Mouse (Mus musculus) right cerebral cortex, postnatal 4 days (tissue): ENCODE measurements around the gene Tmem110.

Experiments used
- DNase-seq: peaks from one replicate; pipeline ENCODE4 v3.0.0-alpha.2; 2022

Tmem110 gene

DNA sequence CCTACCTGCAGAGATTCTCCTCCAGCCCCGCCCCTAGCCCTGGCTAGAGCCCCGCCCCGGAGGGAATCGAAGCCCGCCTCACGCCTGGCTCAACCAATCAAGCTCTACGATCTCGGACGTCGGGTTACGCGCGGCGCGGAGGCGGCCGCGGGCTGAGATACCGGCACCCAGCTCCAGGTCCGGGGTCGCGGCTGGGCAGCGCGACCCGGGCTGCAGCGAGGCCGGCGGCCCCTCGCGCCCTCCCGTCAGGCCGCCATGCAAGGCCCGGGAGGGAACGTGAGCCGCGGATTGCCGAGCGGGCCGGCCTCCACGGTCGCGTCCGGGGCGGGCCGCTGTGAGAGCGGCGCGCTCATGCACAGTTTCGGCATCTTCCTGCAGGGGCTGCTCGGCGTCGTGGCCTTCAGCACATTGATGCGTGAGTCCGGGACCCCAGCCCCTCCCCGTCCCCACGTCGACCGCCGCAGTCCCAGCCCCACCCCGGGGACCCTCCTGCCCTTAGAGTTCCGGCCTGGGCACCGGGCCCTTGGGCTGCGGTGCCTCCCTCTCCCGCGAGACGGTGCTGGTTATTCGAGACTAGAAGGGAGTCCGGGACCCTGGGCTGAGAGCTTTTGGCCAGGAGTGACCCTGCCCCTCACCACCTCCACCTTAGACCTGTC, at the start of gene Tmem110:
TSS of gene Tmem110 (plus strand) at position 115 of the 656 bp plus-strand sequence.
- peak; percentile 80 for DNase-seq

DNA sequence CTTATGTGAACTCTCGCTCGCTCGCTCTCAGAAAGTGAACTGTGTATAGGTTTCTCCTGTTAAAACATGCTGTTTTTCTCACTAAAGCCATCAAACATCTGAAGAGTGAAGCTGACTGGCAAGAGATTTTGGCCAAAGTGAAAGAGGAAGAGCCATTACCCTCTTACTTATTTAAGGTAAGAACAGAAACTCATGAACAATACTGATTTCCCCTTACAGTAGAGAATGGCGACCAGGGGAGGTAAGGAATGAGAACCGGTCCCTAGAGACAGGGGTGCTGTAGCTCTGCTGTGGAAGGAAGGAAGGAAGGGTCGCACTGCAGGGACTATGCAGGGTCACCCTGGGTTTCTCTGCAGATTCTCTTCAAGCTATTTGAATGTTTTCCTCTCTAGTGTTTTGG, 40.8 kb upstream of the Tmem110 start:
- DNase-seq = no peak

DNA sequence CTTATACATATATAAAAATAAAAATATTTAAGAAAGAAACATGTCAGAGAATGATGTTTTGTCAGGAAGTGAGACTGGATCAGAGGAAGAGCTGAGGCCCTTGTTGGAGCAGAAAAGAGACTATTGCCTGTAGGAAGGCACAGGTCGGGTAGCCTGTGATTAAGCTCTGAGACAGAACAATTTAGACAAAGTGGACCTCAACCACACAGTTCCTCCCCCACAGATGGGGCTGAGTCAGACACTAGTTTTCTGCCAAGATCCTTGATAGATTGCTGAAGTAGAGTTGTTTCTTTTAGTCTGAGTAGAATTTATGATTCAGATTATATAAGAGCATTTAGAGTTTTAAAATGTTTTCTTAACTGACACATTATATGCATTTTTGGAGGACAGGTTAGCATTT, 35.9 kb upstream of the Tmem110 start:
- DNase-seq = no peak

DNA sequence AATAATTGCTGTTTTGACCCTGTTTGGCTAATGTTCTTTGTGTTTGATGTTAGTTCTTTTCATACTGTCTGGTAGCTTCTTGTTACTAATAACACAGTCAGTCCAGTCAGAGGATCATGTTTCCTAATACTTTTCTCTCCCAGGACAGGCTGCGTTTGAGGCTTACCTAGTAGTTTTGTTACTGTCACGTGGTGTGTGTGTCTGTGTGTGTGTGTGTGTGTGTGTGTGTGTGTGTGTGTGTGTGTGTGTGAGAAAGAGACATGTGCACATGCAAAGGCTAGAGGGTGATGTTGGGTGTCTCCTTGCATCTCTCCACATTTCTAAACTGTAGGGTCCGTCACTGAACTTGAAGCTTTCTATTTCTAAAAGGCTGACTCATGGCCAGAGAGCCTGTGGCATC, 32.5 kb upstream of the Tmem110 start:
- DNase-seq = no peak

DNA sequence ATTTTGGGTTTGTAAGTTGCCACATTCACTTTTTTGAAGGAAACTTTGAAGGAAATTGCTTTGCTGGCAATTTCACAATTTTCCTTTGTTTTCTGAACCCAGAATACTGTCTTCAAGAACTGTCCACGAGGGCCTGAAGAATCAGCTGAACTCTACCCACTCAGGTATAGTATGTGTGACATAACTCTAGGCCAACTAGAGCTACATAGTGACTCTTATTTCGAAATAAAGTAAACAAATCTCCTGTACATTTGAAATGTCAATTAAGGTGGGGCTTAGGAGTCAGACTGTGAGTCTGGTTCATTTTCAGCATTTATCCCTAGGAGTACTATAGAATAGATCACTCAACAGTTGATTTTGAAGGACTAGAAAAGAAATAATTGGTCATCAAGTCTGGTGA, 23.6 kb upstream of the Tmem110 start:
- DNase-seq = no peak

DNA sequence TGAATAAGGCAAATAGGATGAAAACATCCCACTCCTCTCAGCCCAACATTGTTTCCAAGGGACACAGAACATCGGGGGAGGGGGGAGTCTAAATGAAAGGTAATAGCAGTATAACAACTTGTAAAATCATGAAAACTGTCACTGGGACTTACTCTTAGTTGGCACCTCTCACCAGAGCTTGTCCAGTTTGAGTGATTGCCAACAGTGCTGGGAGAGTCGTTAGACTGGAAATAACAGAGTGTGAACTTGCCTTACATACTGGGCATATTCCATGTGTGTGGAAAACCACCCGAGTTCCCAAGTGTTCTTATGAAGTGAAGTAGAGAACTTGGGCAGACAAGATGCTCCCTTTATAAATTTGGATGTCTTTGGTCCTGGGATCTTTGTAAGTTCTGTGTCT, 4.3 kb upstream of the Tmem110 start:
- DNase-seq = no peak

DNA sequence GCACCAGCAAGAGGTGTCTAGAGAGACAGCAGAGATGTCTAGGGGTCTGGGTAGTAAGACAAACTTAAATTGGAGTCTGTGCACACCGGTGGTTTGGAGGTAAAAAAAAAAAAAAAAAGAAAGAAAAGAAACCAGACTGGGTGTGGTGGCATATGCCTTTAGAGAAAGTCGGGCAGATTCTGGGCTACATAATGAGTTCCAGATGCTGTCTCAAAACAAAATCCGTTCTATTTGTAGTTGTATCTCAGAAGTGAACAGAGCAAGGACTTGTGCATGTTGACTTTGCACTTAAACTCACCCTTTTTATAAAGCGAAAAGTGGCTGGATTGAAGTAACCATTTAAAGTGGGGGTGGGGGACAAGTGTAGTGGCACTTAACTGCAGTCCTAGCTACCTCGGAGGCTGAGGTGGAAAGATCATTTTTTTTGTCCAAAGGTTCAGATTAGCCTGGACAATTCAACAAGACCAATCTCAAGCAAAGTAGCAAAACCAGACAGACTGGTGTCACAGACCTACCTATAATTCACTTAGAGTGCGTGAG, 864 bp upstream of the Tmem110 start:
- no peak for DNase-seq

DNA sequence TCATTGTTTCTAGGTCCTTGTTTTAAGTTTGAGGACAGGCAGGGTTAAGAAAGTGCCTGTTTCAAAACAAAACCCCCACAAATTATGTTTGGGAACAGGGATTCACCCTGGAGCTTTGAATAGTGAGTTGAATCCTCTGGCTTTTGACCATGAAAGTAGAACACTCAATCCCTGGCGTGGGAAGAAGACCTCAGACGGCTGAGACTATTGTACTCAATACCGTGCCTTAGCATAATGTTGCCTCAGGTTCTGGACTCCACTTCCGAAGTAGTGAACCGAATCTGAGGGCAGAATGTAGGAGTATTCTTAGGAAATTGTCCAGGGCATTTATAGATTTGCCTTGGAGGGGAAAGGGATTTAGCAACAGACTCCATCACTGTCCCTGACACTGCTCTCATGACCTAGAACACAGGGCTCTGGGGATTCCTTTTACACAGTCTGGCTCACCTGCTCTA, 342 bp upstream of the Tmem110 start:
- DNase-seq = no peak

DNA sequence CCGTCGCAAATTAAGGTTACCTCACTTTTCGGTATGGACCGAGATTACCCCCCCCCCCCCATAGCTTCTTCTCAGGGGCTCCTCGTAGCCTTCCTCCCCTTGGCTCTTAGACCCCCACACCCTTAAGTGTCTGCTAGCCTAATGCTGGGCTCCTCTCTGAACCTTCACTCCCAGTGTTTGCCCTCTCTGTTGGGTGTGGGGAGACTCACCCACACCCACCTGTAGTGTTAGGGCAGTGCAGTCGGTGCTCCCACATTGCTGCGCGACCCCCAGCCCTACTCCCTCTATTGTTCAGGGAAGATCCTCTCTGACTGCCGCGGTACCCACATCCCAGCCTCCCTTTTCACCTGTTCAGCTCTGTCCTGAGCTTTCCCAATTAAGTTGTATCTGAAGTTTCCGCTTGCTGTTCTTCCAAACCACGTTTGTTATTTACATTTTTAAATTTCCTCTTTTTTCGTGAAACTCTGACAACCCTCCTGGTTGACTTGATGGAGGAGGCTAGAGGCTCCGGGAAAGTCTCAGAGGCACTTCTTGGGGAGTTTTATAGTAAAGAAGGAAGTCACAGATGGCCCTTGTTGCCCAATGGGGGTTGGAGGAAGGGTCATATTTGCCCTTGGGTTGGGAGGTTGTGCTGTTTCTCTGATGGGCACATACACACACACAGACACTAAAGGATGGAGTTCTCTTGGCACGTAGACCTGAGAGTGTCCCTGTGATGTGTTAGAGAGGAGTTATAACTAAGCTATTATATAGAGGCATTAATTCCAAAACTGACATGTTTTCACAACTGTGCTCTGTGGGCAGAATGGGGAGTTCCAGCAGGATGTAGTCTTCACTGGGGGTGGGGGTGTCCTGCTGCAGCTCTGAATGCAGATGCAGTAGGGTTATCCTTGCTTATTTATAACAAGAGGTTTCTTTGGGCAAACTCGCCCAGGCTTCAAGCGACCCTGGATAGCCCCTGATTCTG, 1.1 kb downstream of the Tmem110 start:
- DNase-seq = no peak

DNA sequence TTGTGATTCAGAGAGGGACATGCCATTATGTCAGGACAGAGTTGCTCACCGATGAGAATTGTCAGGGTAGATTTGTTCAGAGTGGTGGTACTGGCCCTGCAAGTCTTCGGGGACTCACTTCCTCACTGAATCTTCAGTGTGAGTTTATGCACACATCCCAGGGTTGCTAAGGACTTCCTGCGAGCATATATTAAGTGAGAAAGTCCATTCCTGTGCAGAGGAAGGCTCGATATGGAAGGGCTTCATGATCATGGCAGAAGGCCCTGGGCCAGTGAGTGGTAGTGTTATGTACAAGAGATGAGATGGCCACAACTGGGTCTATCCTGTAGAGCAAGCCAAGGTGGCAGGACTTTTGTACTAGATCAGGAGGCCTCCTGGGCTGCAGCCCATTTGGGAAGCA, 2.1 kb downstream of the Tmem110 start:
- no peak for DNase-seq

DNA sequence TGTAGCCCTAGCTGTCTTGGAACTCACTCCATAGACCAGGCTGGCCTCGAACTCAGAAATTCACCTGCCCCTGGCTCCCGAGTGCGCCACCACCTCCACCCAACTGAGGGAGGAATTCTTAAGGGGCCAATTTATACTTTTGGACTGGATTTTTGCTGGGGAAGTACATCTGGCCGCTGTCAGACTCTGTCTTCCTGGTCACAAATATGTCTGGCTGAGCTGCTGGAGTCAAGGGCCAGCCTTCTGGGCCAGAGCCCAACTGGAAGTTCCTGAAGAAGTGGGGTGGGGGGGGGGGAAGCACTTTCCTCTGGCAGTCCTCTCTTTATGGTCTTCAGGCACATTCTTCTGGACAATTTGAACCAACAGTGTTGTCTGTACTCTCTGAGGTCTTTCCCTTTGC, 2.7 kb downstream of the Tmem110 start:
- no peak for DNase-seq

DNA sequence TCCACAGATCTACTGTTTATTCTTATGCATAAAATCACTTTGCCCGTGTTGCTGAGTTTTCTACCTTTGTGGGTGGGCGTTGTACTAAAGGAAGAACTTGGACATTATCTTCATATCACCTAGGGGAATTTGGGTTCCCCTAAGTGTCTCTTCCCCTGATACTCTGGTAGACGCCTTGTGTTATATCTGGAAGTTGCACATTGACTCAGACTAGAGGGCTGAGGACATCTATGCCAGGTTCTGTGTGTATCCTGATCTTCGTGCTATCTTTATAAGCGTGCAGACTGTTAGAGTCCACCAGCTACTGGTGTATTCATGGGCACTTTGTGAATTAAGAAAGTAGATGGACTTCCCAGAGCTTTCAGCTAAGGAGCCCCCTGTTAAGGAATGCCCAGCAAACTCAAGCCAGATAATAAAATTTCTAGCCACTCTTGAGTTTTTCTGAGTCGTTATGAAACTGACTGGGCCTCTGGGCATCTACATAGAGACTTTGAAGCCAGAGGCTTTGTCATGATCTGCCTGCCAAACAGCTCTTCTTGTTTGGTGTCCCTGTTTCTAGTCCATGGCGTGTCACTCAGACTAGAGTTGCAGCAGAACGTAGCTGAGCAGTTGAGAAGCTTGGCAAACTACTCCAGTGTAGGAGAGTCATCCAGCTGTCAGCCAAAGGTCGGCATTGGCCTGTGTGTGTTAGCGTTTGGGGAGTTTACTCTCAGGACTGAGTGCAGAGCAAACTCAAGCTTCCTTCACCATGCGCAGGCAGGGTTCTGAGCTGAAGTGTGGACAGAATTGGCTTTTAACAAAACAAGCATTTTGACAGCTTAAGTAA, 3.5 kb downstream of the Tmem110 start:
- DNase-seq = no peak

DNA sequence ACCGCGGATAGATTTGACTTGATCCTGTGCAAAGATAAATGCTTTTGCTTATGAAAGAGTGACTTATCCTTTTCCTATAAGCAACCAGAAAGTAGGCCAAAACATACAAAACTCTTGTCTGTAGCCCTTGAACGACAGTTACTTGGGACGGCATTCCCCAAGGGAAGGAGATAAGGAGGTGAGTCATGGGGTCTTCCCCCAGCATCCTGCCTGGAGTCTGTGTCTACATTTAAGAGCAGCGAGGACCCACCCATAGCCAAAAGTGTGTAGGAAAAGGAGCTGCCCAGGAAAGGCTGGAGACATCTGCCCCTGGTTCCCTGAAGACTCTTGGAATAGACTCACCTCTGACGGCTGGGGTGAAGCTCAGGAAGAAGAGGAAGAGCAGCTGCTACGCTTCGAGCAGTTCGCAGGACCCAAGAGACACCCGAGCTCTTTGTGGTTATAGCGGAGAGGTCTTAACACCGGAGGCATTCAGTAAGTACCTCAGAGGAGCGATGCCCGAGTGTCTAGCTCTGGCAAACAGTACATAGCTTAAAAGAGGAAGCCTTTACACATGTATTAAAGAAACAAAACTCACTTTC, 12.1 kb downstream of the Tmem110 start:
- no peak for DNase-seq

DNA sequence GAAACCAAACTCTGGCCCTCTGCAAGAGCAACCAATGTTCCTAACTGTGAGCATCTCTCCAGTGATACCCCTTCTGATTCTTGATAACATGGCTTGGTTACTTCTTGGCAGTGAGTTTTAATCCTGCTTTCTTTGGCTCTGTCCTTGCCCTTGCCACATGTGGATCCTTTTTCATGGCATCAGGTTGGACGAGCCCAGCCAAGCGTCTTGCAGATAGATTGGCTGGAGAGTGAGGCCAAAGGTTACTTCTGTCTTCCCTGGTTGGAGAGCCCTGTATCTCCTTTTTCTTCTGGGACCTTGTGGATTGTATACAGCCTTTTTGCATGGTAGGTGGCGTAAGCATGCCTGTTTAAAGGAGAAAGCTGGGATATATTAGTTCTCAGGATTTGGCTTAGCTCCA, 18.3 kb downstream of the Tmem110 start:
- DNase-seq = no peak

DNA sequence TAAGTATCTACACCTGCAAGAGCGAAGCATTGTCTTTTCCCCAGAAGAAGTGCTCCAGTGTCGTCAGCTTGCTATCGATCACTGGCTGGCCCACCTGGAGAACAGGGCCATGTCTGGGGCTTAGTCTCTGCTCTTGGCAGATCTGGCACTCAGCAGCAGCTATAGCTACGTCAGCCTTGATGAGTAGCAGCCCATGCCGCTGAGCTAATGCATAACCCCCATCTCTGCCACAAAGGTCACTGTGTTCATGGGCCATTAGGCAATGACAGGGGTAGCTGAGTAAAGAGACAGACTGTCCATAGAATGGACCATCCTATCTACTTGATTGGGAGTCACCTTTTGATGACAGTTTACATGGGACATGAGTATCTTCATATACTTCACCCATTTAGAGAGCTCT, 25.1 kb downstream of the Tmem110 start:
- DNase-seq = no peak

DNA sequence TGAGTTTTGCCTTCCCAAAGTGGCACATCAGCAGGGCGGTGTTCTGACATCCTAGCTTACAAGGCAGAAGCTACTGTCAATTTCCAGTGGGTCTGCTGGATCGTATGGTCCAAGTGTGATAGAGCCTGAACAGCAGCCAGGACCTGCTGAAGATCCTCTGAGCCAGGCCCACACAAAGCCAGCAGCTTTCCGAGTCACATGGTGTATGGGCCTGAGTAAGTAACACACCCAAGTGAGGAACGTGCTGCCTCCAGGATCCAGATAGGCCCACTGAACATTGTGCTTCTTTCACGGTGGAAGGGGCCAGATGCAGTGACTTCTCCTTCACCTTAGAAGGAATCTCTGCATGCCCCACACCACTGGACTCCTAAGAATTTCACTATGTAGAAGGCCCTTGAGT, 26.9 kb downstream of the Tmem110 start:
- DNase-seq = no peak

DNA sequence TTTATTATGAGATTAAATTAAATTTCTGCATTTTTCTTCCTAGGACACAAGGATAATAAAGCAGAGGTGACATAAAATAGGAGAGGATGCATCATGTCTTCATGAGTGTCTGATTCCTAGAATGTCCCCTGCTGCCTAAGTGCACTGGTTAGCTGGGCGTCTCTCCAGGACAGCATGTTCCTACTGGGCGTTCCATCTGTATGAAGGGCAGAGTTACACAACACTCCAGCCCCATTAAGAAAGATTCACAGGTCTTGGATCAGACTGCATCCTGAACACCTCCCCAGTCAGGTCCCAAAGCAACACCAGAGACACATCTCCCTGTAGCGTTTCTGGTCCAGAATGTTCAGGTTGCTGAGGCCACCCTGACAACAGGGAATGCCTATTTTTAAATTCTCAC, 29.9 kb downstream of the Tmem110 start:
- DNase-seq = no peak

DNA sequence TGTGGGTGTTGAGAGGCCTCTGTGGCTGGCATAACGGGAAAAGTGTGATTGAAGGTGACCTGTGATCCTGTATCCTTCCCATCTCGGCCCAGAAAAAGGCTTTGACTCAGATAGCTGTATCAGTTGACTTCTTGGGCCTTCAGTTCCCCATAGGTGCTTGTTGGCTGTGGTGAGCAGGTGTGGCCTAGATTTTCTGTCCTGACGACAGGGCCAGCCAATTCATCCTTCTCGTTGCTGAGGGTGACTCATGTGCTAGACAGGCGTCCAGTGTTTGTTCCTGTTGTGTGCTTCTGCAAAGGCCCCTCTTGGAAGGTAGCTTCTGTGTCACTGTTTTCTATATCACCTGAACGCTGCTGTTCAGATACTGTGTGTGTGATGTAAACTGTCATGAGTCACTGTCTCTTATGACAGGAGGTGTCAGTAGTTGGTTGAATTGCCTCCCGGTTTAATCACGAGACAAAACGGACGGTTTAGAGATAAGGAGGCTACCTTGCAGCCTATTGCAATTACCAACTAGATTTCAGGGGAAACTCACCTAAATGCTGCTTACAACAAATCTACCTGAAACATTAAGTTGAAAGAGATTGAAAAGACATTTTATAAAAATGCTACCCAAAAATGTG, 31.6 kb downstream of the Tmem110 start:
- no peak for DNase-seq

DNA sequence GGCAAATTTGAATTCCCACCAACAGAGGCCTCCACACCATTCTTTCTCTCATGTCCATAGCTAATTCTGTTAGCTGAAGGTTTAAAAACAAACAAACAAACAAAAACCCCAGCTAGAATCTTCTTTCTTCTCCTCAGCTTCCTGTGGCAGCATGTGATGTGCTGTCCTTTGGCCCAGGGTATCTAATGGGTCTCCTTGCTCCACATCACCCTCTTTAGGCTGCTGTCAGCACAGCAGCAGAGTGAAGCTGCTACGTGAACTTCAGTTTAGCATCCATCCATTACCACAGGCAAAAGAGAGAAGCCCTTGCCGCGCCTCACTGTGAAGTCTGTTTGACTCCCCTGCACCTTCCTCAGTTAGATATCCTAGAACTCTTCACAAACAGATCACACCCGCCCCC, 32.6 kb downstream of the Tmem110 start:
- no peak for DNase-seq

DNA sequence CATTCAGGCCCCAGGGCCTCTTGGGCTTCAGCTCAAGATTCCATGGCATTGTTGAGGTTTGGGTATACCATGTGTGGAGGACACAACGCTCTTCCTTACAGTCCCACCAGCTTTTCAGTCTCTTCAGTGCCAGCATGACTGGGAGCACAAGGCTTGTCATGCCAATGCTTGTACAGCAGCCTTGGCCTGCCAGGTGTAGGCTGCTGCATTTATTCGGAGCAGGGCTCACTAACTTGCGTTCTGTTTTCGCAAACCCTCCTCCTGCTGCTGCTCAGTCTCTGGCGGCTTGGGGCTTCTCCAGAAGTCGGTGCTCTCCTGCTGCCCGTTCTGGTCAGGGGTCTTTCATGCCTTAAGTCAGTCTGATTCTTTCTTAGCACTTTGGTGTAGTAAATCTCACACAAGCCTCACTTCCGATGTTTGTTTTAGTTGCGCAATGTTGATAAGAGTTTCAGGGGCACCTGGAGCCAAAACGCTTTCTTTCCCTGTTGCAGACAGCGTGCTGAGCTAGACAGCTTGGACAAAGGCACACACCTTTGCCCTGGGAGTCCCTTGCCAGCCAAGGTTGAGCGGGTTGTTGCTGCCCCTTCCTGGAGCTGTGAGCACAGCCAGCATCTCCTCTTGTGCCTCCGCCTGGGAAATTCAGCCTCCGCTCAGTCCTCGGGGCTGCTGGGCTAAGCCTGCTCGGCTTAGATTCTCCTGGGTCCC, 36.2 kb downstream of the Tmem110 start:
- no peak for DNase-seq

DNA sequence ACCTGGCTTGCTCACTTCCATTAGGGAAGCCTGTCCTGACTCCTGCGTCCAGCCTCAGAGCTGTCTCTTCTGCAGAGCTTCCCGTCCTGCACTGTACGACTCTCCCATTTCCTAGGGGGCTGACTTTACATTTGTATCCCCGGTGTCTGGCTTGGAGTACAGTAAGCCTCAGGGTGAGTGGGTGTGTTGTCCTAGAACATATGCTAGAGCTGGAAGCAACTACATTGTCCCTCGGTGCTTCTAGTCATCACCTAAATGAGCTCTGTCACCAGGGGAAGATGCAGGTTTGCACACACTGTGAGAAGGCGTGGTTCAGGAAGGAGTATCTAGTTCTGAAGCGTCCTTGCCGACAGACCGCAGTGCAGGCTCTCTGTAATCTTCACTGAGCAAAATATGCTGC, 37.0 kb downstream of the Tmem110 start:
- no peak for DNase-seq

DNA sequence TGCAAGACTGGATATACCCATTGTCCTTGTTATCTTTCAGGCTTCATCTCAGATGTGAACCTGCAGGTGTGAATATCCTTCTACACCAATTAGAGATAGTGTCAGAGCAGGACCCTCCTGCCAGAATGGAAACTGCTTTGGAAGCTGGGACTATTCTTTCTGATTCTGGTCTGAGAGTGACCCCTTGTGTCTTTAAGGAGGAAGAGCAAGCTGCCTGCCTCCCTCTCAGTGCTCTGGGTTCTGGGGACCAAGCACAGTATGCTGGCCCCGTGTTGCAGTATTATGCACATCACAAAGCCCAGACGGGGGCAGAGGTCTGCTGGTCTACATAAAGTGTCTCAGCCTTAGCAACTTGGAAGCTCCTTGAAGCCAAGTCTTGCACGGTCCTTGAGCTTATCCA, 39.9 kb downstream of the Tmem110 start:
- DNase-seq = no peak
